Mouse (Mus musculus): Measurements from ENCODE around the gene Nat8f4.
"Not testable (repeated sequence)": the region's sequence is repeated elsewhere in the genome, so short reads cannot be mapped to it uniquely, and the experiment has no call there.

Nat8f4 gene

DNA sequence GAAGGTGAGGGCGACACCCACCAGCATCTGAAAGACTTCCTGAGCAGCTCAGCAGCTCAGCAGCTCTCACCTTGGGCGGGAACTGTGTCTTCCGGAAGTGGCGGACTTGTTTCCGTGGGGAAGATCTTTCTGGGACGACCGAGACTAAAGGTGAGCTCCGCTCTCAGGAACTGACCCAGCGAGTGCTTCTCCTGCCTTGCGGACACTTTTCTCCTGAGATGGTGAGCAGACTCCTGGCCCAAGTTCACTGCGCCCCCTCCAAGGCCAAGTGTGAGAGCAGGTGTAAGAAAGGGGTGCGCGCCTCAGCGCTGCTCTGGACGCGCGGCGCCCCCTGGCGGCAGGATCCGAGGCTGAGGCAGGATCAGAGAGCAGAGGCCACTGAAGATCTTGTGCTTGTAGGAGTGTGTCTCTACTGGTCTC is at the start of gene Nat8f4:
Gene Nat8f4, minus strand, starts transcription at position 243 of the 420 bp plus-strand sequence.
- peak; percentile 79 for DNase-seq (ENCODE audit: low read depth)

DNA sequence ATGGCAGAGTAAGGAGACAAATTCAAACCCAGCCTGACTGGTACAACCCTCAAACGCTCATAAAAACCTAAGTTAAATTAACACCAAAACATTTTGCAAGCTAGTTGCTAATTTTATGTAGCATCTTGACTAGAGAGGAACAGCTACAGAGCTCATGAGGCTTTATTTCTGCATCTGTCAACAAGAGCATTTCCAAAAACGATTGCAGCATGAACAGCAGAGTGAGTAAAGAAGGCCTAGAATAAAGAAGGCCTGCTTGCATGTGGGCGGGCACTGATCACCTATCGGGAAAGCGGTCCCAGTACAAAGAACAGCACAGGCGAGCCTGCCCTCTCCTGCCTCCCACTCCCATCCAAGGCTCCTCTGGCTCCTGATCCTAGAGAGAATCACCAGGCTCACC is 43.9 kb upstream of the Nat8f4 start:
- DNase-seq (ENCODE audit: low read depth) = no peak

DNA sequence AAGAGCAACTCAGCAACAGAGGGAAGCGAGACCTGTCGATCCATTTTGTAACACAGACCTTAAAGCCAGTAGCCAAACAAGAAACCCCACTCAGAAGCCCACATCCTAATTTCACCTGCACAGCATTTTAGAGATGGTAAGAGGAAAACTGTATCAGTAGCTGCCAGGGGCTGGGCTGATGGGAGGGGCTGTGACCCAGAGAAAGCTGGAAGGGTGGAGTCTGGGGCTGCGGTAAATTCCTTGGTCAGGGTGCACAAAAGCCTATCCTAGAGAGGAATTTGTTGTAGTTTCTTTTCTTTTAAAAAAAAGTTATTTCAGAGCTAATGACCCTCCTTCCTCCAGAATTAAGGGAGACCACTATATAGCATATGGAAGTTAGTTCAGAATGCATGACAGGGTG is 37.8 kb upstream of the Nat8f4 start:
- DNase-seq (ENCODE audit: low read depth) = no peak

DNA sequence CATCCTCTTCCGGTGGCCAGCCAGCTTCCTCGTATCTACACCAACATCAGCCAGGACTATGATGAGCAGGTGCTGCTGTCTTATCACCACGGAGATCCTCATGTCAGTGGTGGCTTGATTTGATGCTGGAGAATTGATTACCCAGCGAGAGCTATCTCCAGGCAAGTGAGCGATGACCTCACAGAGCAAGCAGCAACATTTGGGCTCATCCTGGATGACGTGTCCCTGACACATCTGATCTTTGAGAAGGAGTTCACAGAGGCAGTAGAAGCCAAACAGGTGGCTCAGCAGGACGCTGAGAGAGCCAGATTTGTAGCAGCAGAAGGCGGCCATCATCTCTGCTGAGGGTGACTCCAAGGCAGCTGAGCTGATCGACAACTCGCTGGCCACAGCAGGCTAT is 34.0 kb upstream of the Nat8f4 start:
- DNase-seq (ENCODE audit: low read depth) = no peak

DNA sequence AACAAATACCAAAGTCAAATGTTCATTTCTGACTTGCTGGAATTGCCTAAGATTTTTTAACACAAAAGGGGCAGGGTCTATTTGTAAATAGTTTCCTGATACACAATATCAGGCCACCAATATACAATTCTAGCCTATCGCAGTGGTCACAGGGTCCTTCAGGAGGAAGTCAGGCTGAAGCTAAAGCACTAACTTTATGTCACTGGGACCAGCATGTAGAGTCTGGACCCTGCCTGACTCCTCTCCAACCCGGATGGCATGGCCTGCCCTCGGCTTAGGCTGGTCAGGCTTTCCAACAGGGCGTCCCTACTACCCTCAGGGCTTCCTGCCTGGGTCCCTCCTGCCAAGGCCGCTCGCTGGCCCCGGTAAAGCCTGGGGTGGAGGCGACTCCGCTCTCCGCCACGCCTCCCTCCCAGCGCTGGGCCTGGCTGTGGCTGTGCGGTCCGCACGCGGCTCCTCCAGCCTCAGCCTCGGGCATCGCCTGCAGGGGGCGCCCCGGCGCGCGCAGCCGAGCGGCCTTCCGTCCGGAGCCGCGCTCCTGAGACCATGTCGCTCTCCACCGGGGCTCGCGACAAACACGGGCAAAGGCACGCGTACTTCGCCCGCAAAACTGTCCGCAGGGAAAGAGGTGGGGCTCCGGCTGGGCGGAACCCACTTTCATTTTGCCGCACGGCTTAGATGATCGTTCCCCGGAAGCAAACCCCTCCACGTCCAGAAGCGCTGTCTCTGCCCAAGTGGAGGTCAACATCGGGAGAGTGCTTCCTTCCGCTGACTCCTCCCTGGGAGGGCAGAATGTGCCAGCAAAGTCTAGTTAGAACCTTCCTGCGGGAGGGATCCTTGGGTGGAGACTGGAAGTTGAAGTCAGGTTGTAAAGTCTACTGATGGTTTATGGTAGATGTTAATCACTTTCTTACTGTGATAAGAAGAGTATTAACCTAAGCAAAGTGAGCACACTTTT is 32.1 kb upstream of the Nat8f4 start:
- peak; percentile 84 for DNase-seq (ENCODE audit: low read depth)

DNA sequence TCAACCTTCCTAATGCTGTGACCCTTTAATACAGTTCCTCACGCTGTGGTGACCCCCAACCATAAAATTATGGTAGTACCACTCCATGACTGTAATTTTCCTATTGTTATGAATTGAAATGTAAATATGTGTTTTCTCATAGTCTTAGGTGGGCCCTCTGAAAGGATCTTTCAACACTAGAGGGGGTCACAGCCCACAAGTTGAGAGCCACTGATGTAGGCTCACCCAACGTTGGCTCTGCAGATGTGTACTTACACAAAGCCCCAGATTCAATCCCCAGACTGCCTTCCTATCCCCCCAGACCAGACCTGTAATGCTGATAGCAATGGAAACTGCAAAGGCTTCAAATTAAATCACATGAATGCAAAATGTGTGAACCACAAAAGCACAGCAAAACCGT is 31.0 kb upstream of the Nat8f4 start:
- peak; percentile 36 for DNase-seq (ENCODE audit: low read depth)

DNA sequence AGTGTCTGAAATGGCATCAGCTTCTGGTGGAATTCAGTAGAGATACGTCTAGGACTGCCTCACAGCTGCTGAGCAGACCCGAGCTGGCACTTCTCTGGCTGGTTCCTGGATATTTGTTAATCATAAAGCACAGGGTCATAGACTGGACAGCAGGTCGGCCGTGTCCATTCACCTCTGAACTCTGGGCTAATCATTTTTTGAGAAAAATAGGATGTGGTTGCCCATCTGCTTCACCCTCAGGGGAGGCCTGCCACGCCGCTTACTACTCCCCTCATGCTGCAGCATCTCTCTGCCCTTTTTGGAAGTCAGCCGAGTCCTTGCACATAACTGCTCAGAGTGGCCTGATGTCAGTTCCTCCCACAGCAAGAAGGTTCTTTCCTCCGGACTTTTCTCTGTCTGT is 29.4 kb upstream of the Nat8f4 start:
- no peak for DNase-seq (ENCODE audit: low read depth)

DNA sequence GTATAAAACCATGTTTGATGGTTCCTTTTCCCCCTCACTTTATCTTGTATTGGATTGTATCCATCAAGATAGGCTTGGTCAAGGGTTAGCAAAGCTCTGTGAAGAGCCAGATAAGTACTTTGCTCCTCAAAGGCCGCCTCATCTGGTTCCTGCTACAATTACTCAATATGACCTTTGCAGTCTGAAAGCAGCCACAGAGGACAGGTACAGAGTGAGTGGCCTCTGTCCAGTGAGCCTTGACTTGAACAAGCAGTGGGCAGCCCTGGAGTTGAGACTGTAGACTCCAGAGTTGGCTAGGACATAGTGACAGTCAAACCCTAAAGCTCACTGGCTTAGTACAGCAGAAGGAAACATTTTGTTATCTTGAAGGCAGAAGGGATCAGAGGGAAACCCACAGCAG is 24.6 kb upstream of the Nat8f4 start:
- no peak for DNase-seq (ENCODE audit: low read depth)

DNA sequence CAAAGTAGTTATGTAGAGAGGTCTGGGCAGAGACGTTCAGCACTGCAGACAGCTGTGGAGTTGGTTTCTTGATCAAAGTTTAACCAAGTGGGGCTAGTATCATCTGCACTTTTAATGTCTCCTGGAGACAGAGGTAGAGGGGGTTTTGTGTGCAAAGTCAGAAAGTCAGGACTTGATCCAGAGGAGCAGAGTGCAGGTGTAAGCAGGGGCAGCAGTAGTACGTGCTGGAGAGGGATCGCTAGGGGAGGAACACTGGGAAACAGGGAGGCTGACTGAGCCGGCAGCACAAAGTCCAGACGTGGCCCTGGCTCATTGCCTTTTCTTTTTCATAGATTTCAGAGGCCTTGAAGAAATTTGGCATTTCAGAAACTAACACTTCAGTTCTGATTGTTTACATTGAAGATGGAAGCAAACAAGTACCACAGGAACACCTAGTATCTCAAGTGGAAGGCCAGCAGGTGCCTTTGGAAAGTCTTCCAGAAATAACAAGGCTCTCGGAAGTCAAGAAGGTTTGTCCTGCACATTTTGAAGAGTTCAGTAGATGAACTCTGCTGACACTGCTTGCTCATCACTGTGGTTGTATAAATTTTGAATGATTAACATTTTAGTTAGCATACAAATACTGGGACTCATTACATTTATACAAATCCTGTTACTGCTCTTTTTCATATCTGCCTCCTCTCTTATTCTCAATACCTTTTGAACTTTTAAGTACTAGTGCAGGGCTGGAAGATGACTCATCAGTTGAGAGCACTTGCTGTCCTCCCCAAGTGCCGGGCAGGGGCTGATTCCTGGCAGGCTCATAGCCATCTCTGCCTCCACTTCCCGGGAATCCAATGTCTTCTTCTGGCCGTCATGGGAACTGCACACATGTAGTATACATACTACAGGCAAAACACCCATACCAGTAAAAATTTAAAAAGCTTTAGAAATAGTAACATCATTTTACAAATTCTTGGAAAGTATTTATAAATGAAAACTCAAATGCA is 23.1 kb upstream of the Nat8f4 start:
- DNase-seq (ENCODE audit: low read depth) = no peak

DNA sequence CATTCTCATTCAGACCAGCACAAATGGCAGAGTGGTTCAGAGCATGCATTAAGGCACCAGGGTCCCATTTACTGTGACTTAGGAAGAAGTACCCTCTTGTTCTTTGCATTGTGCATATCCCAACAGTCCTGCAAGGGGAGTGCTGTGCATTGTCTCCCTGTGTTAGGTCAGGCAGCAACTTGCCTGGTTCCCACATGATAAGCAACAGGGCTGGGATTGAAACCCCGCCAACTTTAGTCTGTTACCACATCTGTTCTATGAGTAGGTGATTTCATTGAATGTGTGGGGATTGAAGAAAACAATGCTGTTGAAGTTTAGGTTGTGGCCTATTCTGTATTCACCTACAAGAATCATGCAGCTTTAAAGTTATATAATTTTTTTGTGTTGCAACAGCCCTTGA is 22.0 kb upstream of the Nat8f4 start:
- no peak for DNase-seq (ENCODE audit: low read depth)

DNA sequence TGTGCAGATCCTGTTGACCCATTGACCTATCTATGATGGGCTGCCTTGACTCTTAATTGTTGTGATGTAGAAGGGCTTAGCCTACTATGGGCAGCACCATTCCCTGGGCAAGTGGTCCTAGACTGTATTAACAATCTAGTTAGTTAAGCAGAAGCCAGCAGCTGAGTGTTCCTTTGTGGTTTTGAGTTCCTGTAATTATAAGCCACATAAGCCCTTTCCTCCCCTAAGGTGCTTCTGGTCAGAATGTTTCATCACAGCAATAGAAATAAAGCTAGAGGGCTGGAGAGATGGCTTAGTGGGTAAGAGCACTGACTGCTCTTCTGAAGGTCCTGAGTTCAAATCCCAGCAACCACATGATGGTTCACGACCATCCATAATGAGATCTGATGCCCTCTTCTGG is 19.0 kb upstream of the Nat8f4 start:
- DNase-seq (ENCODE audit: low read depth) = no peak

DNA sequence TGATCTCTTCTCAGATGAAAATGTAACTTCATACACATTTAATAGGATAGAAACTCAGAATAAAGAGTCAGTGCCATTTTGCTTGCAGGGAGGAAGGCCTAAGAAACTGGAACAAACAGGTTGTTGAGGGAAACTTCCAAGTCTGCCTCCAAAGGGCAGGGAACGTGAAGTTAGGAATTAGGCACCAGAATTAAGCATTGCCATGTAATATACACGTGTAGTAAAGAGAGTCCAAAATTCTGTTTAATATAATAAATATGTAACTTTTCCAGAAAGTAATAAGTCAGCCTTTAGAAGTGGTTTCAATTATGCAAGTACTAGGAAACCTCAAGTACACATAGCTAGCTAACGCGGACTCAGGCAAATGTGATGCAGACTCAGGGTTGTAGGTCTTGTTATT is 14.7 kb upstream of the Nat8f4 start:
- no peak for DNase-seq (ENCODE audit: low read depth)

DNA sequence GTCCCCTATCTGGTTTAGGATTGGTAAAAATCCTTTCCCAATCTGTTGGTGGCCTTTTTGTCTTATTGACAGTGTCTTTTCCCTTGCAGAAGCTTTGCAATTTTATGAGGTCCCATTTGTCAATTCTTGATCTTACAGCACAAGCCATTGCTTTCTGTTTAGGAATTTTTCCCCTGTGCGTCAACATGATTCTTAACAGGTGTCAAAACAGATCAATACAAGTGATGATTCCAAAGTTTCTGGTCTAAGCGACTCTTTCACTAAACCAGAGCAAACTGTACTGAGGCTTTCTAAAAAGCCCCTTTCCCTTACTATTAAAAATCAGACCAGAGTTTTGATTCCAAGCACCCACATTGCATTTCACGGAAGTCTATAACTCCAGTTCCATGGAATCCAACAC is 13.7 kb upstream of the Nat8f4 start:
- not testable (repeated sequence) for DNase-seq (ENCODE audit: low read depth)

DNA sequence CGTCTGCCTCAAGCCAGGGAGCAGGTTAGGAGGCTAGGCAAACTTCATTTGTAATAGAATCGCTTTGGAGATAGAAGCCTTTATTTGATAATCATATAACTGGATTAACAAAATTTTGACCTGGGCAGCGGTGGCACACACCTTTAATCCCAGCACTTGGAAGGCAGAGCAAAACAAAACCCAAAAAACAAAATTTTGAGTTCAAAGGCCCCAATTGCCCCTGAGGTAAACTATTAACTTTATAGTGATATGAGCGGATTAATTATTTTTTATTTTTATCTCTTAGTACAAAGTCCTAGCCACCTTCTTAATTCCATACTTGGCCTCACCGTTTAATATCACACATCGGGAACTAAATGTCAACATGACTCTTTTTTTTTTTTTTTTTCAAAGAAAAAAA is 11.9 kb upstream of the Nat8f4 start:
- DNase-seq (ENCODE audit: low read depth) = no peak

DNA sequence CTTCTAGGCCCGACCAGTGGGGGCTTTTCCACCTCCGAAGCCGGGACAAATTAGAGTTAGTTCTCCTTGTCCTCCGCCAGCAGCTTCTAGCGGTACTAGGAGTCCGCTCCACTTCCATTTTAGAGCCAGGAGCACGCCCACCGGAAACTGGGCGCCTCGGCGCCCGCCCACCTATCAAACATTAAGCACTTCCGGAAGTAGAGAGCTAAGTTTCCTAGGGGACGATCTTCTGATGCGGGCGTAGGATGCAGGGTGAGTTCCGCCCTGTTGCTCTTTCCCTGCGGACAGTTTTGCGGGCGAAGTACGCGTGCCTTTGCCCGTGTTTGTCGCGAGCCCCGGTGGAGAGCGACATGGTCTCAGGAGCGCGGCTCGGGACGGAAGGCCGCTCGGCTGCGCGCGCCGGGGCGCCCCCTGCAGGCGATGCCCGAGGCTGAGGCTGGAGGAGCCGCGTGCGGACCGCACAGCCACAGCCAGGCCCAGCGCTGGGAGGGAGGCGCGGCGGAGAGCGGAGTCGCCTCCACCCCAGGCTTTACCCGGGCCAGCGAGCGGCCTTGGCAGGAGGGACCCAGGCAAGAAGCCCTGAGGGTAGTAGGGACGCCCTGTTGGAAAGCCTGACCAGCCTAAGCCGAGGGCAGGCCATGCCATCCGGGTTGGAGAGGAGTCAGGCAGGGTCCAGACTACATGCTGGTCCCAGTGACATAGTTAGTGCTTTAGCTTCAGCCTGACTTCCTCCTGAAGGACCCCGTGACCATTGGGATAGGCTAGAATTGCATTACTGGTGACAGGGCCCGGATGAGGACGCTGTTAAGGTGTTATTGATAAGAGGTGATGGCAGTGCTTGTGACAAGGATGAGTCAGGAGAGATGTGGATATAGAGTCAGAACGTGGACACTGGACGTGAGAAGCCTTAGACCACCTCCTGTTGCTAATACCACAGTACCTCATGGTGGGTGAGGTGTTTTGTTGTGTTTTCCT is 11.1 kb upstream of the Nat8f4 start, which contains the start of gene Nat8f1:
Gene Nat8f1, minus strand, starts transcription at position 149 of the 975 bp plus-strand sequence.
- DNase-seq (ENCODE audit: low read depth) = peak; percentile 95

DNA sequence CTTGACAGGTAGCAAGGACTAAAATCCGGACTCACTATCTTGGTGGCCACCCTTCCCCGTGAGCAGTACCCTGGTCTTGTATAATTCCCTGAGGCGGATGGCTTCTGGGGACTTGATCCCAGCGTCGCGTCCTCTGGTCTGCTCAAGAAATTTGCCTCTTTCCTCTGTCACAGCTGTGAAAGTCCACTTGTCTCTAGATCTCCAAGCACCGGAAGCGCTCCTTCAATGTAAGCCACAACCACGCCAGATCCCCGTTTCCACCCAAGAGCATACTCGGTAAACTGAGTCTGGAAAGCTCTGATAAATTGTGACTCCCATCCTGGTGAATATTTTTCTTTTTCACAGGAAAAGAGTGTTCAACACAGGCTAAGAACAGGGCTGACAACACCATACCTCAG is 10.5 kb upstream of the Nat8f4 start:
- no peak for DNase-seq (ENCODE audit: low read depth)

DNA sequence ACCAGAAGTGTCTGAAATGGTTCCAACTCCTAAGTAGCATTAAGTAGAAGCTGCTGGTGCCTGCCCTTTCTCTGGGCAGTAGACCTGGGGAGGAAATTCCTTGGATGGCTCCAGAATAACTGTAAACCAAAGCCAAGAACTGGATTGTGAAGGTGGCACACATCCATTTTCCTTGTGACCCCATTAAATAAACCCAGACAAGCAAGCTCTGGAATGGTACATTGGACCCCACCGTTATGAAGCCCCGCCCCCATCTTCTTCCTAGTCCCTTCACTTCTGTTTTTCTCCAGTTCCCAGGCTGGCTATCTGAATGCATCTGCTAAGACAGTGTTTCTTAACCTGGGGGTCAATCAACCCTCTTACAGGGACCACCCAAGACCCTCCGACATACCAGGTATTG is 6.9 kb upstream of the Nat8f4 start, which contains the start of gene Tprkb:
Gene Tprkb, plus strand, starts transcription at position 279 of the 400 bp plus-strand sequence.
- no peak for DNase-seq (ENCODE audit: low read depth)

DNA sequence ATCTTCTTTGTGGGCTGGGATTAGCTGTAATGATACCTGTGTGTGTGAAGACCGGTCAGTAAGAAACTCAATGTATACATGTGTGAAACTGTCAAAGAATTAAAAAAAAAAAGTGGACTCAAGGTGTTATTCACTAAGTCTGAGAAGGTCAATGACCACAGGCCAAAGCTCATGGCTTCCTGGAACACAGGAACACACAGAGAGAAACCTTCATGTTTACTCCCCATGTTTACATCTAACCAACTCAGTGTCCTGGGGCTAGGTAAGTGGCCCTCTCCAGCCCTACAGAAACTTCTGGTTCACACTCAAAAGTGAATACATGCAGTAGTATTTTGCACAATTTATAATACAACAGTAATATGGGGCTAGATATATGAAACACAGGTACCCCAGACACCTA is 5.0 kb upstream of the Nat8f4 start:
- no peak for DNase-seq (ENCODE audit: low read depth)

DNA sequence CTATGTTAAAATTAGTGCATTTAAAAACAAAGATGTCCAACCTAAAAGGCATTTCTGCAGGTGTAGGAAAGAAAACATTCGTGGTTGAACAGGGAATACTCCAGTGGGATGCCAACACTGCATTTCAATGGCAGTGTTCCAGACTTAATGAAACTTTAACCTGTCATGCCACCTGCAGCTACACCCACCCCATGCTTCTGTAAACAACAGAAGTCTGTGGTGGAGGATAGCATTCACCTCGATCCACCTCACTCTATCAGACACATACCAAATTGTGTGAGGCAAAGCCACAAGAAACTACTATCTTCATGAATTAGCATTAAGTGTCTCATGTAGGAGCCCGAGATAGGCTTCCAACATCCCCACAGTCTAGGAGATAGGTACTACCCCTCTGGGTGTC is 3.7 kb upstream of the Nat8f4 start:
- DNase-seq (ENCODE audit: low read depth) = no peak

DNA sequence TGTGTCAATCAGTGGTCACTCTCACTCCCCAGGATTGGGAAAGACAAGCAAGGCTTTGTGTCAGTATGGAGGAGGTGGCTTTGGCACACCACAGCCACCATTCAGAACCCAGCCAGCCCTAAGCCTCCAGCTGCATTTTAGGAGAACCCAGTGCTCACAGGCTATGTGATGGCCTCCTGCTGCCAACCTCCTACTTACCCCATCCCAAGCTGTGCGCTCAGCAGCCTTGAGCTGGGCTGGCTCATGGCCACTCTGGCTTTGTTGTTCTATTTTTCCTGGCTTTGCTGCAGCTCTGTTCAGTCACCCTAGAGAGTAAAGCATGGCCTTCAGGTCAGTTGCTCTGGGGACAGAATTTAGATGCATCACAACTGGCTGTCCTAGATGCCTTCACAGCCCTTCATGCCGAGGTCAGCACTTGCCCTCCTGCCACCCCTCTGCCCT is 2.2 kb upstream of the Nat8f4 start:
- not testable (repeated sequence) for DNase-seq (ENCODE audit: low read depth)

DNA sequence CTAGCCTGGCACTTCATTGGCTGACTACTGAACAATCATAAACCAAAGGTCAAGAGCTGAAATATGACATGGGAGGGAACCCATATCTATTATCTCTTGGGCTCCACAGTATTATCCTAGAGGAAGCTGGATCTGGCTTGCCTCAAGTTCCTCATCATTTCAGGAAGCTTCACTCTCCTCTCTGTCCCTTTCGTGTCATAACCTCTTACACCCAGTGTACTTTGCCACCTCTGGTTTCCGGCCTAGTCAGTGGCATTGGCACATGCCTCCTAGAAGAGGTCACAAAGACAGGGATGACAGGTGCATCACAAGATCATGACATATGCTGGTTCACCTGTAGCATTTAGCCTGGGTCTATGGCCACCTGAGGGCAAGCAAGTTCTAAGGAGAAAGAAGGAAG is 2.4 kb downstream of the Nat8f4 start:
- no peak for DNase-seq (ENCODE audit: low read depth)

Measured in induced T-regulatory cell, adult 2 months (primary cell).